Mouse (Mus musculus): ENCODE measurements at regions not wholly inside any gene's neighbourhood (a gene's known extent, or its start where the extent isn't known, plus 50 kb on each side); places are given as distances from the start of the nearest gene placed in this dataset.

DNA sequence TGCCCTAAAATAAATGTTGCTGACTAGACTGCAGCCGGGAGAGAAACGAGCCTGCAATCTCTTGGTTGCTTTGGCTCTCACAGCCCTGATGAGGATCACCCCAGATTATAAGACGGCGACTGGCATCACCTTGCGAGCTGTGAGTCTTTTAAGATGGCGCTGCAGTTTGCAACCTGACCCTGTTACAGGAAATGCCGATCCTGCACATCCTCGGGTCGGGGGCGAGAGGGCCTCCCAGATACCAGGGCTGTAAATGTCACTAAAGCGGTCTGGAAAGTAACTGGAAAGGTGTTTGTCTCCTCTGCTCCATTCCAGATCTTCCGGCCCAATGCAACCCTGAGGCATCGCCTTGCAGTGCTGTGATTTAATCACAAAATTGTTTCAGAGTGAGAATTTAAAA, 53.4 kb downstream of the Cartpt start:
- DNase-seq (ENCODE audit: low read depth, low spot score) = no peak

DNA sequence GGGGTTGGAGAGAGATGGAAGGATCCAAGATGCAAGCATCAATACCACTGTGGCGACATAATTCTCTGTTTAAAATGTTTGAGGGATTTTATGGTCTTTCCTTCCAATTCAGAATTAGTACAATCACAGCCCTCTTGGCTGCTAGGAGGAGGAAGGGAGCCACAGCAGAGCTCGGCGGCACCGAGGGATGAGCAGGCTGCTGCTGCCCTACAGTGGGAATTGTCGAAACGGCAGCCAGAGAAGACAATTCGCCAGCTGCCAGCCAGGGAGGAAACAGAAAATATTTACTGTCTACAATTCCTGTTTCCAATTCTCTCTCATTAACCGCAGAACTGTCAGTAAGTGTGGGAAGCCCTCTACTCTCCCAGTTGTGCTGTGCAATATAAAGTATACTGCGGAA, 58.3 kb downstream of the Cartpt start:
- peak; percentile 16 for DNase-seq (ENCODE audit: low read depth, low spot score)

DNA sequence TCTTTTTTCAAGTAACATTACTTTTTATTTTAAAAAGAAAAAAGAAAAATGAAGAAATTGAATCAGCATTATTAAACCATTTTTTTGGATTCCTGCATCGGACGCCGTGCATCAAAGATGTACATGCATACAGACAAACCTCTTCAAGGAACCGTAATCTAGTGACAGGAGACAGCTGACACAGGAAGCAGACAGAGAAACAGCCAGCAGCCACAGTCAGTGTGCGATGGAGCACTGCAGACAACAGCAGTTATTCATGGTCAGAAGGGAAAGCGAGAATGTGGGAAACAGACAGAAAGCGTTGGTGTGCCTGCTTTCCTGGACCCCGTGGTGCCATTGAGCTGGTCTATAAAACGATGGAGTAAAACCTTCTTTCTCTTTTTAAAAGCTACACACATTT, 61.4 kb downstream of the Cartpt start:
- no peak for DNase-seq (ENCODE audit: low read depth, low spot score)

DNA sequence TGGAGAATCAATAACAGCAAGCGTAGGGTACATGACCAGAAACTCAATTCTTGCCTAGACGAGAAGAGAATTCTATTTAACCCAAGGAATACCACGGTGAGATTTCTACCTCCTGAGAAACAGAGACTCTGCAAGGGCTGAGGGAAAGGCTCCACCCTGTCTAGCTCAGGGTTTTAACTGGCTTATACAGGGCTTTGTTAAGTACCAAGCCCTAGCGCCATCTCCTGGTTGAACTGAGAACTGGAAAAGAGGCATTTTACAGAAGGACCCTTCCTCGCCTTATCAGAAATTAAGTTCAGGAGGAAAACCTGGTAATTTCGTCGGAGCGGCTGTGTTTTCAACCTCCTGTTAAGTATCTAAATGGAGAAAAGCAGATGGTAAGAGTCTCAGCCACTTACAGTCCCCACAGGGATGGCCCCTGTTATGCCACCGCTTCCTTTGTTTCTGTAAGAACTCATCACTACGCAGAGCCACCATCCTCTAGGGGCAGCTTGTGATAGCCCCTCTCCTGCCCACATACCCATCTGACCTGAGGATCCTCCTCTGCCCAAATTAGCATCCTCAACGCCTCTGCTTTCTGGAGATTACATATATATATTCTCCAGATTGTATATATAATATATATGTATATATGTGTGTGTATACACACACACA, 63.0 kb downstream of the Cartpt start:
- DNase-seq (ENCODE audit: low read depth, low spot score) = peak; percentile 82

DNA sequence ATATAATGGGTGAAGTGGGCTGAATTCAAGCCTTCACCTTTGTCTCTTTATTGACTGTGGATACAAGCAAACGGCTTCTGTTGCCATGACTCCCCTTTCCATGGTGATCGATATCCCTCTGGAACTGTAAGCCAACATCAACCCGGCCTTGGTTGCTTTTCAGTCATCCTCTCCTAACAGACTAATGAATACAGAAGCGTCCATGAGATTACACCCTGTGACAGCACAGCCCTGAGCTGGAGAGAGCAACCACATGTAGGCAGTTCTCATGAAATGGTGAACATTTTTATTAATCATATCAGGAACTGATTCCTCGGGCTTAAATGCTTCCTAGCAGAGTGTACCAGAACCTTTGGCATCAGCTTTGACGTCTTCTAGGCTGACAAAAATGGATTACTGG, 63.7 kb downstream of the Cartpt start:
- no peak for DNase-seq (ENCODE audit: low read depth, low spot score)

DNA sequence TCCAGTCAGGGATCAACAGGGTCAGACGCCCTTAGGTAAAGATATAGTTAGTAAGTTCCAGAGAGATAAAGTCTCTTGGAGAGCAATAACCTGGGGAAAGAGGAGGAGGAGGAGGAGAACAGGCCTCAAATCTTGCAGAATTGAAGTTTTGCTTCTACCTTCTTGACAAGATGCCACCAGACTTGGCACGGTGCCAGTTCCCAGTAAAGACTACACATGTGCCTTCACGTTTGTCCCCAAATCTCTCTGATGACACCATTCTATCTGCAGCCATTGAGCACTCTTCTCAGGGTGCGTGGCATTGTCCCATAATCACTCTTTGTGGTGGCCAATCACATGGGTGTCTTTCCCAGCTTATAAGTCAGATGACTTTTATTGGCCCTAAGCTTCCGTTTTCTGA, 64.3 kb downstream of the Cartpt start:
- DNase-seq (ENCODE audit: low read depth, low spot score) = no peak

DNA sequence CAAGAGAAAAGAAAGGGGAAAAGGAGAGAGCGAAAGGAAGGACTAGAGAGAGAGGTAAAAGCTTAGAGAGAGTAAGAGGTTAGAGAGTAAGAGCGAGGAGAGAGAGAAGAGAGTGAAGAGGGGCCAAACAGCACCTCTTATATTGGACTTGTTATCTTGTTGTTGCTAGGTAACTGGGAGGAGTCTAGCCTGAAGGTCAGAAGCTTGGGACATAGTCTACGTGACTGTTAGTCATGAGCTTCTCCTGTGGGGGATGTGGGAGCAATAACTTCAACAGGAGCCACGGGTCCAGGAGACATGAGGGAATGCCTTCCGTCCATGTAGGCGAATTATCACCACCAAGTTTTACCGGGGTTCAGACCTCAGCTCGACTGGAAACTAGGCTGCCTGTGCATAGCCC, 65.4 kb downstream of the Cartpt start:
- DNase-seq (ENCODE audit: low read depth, low spot score) = no peak

DNA sequence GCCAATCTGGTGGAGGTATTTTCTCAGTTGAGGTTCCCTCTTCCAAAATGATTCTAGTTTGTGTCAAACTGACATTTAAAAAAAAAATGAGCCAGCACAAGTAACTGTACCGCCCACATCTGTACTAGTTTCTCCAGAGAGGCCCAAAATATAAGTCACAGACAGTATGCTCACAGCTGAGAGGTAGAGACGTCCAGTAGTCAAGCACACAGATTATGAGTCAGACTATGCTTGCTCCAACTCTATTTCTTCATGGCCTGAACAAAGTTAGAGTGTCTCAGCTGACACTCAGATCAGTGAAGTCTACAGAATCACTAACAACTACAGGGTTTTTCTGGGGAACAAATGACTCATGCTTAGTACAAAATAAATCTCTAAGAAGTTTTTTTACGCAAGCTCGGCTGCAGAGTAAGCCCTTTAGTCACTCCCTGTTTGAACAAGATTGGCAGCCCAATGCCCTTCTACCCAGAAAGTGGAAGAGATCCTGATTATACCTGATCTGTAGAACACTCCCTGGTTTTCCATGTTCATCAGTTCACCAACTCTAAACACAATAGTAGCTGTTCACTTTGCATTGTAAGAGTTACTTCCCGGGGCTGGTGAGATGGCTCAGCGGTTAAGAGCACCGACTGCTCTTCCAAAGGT, 70.7 kb downstream of the Cartpt start:
- DNase-seq (ENCODE audit: low read depth, low spot score) = no peak

DNA sequence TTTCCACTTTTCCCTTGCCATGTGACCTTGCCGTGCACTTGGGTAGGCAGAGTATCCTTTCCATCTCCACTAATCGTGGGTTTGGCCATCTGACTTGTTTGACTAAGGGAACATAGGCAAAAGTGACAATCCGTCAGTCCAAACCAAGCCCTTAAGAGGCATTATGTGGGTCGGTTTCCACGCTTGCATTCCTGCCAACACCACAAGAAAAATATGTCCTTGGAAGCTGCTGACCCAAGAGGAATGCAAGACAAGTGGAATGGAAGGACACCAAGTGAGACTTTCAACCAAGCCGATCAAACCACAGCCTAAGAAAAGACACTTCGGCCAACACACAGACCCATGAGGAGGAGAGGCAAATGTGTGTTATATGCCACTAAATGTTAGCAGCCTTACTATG, 73.3 kb downstream of the Cartpt start:
- no peak for DNase-seq (ENCODE audit: low read depth, low spot score)

DNA sequence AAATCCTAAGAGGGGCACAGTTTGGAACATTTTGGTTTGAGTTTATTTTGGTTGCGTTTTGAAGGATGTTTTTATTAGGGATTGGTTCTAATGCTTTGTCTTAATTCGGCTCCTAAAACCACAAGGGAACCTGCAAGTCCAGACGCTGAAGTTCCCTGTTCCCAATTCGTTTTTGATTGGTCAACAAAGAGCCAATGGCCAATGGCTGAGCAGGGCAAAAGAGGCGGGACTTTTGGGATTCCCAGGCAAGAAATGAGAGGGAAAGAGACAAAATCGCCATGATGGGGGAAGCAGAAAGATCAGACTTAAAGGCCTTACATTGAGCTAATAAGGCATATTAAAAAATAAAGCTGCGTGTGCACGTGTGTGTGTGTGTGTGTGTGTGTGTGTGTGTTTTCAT, 76.3 kb downstream of the Cartpt start:
- DNase-seq (ENCODE audit: low read depth, low spot score) = peak; percentile 59

DNA sequence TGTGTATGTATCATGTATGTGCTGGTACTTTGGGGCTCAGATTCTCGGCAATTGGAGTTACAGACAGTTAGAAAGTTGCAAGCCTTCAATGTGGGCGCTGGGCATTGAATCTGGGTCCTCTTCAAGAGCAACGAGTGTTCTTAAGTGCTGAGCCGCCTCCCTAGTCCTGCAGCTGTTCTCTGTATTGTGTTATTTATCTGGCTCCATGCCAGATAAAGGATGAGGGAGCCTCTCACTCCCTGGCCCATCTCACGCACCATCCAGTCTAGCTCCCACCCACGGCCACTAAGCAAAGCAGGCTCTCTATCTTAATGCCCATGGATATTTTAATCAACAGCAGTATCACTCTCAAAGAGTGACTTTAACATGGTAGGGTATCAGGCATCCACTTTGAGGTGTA, 84.2 kb downstream of the Cartpt start:
- DNase-seq (ENCODE audit: low read depth, low spot score) = no peak

DNA sequence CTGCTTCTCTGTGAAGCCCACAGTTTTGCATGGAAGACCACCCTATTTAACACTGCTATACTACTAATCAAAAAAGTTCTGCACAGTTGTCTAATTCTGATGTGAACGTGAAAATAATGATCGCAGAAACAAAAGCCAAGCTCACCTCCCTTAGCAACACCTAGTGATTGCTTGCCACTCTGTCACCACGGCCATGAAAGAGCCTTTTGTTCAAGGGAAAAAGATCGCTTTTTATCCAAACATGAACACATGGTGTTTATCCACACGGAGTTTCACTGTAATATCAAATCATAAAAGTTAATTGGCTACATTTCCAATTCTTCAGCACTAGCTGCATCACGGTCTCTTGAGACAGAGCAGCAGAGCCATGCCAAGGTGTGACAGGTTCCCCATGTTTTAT, 85.1 kb downstream of the Cartpt start:
- DNase-seq (ENCODE audit: low read depth, low spot score) = no peak

DNA sequence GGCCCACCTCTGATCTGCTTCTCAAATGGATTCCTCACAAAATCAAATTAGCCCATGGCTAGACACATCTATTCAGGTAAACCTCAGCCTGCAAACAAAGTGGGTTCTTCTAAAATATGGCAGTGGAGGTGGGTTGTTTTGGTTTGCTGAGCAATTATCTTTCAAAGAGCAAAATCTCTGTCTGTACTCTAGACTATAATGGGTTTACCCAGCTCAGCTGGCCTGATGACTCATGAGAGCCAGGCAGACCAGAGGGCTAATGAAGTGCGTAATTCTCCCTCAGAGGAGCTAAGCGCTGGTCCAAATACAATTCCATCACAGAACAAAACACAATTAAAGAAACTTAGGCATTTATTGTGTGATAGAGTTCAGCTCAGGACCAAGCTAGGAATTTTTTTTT, 86.1 kb downstream of the Cartpt start:
- DNase-seq (ENCODE audit: low read depth, low spot score) = no peak

DNA sequence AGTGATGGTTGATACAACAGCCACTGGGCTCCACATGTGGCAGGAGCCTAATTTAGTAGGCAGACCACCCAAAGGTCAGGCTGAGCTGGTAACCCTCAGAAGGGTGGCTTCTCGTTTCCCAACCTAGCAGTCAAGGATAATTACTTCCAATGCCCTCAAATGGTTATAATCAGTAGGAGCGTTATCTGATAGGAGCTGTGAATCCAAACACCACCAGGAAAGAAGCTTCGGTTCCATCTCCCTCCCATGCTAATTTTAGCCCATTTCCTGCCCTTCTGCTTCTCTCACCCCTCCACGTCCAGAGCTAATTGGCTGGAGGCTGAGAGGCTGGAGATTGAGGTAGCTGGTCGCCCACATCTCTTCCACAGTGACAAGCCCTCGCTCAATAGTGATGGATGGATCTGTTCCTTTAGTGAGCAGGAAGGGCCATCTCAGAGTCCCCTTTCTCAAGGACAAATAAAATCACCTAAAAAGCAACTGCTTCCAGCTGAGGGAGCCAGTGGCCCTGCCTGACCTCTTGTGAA, 86.8 kb downstream of the Cartpt start:
- no peak for DNase-seq (ENCODE audit: low read depth, low spot score)

DNA sequence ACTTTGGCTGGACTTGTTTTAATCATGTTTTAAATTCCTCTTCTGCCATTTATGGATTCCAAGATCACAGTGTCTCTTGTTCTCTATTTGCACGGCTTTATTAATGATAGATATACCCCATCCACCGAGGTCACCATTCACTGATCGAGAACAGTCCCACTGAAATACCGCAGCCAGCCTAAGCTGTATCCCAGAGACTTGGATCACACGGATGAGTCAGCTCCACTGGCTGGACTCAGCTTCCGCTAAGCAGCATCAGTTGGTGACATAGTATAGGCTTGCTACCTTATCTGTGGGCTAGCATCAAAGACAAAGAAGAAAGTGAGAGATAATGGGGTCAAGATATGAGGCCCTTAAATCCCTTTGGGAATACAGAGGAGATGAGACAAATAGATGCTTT, 106.4 kb downstream of the Cartpt start:
- DNase-seq (ENCODE audit: low read depth, low spot score) = no peak

DNA sequence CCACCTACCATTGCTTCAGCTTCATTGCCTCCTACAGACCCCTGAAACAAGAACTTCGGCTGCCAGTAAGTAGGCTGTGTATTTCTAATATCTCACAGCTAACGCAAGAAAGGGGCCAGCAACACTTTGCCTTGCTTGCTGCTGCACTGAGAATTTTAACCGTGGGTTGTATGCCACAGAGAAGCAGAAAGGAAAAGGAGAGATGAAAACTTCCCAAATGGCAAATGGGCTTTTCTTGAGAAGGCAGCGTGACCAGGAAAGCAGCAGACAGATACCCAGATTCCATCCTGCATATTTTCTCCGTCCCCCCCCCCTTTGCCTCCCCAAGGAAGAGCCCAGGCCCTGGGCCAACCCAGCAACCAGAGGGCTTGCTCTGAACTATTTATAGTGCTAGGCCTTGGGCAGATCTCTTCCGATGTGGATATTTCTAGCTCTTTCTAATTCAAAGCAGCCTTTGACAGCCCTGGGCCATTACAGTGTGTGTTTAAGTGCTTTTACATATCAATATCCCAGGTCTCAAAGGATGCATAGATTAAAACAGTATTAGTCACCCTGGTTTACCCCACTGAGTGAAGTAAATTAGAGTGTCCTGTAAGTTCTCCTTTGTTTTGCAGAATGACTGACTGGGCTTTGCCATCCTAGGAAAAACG, 107.0 kb downstream of the Cartpt start:
- peak; percentile 32 for DNase-seq (ENCODE audit: low read depth, low spot score)

DNA sequence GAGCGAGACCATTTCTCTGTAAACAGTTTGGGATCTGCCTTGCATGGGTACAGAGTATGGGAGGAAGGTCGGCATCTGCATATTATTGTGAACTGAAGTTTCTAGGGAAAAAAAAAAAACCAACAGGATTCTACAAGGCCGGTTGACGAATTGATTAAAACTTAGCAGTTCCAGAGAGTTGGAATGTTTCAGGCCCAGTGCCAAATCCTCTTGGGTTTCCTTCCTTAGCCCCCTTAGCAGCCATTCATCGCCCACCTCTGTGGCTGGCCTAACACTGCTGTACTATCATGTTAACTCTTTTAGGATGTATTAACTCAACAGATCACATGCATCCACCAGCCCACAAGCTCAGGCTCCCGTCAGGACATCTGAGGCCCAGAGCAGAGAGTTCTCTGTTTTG, 107.9 kb downstream of the Cartpt start:
- DNase-seq (ENCODE audit: low read depth, low spot score) = no peak

DNA sequence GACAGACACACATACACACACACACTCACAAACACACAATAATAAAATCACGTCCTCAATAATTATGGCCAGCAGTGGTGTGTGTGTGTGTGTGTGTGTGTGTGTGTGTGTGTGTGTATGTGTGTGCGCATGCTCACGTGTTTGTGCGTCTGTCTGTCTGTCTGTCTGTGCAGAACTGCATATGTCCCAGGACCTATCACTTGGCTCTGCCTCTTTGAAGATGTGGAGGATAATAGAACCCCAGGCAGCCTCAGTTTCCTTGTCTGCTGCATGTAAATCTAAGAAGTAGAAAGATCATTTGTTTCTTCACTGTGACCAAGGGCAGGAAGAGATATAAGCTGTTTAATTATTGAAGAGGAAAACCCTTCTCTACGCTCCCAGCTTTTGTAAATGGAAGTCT, 109.9 kb downstream of the Cartpt start:
- DNase-seq (ENCODE audit: low read depth, low spot score) = peak; percentile 17

DNA sequence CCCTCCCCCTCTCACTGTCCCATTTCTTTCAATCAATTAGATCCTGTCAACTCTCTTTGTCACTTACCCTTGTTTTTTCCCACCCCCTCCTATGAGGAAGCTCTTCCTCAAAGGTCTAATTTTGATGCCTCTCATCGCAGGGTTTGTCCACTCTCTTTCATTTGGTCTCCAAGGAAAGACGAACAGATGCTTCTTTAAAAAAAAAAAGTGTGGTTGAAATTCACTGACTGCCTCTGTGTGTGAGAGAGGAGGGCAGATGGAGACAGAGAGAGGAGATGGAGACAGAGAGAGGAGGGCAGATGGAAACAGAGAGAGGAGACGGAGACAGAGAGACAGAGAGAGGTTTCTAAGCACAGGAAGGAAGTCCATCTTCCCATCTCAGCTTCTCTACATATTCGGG, 113.1 kb downstream of the Cartpt start:
- DNase-seq (ENCODE audit: low read depth, low spot score) = no peak

DNA sequence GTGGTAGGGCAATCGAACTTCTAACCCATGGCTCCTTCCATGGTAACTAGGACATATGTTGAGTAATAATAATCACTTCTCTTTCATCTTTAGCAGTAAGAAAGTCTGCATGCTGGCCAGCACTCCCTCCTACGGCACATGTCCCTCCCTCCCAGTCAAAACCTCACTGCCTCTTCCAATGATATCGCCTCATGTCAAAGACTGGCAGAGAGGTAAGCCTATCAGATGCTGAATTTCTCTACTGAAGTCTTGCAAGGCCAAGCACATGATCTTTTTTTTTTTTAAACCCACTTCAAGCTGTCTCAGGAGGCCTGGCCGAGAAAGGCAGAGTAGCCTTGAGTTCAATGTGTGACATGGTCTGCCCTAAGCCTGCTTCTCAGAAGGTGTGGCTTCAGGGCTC, 115.5 kb downstream of the Cartpt start:
- DNase-seq (ENCODE audit: low read depth, low spot score) = no peak

DNA sequence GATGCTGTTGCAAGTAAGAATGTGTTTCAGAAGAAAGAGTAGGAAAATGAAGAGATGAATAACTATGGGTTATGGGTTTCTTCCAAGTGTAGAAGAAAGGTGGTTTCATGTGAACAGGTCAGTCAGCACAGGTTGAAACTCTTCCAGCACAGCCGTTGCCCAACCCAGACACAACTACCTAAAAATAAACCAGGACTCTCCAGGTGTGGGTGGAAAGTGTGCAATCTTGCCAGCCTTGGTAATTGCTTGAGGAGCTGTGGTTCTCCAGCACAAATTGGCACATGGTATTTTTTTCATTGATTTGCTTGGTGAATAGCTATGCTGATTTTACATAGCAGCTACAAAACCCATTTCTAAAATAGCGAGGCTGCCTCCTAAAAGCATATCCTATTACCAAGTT, 116.6 kb downstream of the Cartpt start:
- DNase-seq (ENCODE audit: low read depth, low spot score) = no peak

DNA sequence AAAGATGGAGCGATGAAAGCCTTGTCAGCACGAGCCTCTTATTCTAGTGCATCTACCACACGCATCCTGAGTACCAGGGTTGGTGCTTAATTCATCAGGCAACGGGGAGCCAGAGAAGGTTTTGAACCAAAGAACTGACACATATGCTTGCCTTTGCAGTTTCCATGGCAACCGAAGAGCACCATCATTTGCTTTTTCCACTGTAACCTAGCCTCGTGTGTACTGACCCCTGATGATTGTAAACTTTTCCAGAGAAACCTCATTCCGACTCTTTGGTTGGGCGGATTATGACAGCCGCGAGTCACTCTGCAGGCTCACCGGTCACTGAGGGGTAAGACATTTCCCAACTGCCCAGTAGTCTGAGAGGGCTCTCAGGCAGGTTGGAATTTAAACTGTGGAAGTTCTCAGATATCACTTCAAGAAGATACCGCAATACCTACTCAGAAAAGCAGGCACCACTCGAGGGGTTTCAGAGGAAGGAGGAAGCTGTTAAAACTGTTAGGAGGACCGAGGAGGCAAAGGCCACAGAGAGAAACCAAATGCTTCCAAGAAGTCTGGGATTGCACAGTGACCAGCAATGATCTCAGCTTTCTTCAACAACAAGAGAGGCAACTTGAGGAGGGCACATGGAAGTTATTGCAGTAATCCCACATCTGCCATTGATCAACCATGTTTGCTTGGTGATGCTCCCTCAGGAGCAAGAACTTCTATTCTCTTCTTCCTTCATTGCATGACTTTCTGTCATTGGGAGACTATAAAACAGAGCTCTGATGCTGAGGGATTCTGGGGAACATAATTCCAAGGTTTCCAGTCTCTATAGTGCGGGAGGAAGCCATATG, 117.8 kb downstream of the Cartpt start:
- DNase-seq (ENCODE audit: low read depth, low spot score) = no peak

Data from ZHBTc4 (cell line).